Mouse (Mus musculus): ENCODE measurements around the gene Fosb. TPM values are rescaled to one million over a fixed set of nuclear protein-coding genes. Genes with fewer than 3 reads are reported as not detected.

Fosb gene
- polyA plus RNA-seq, 1 experiment from 2014 or later = 0.08 TPM

DNA sequence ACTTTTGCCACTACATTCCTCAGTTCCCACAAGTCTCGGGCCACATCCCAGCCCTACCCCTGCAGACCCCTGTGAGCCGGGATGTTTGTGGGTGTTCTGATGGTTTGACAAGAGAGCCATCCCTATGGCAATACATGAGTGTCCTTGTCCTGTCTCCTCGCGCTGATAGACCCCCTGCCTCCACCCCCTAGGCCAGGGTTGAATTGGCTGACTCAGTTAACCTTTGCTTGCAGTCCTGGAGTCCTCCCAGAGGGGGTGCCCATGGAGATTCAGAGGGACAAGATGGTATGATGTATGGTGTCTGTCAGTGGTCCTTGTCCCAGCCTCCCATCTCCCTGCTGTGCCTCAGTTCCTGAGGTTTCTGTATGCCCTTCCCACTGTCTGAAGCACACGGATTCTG, 4.2 kb upstream of the Fosb start:
- ATAC-seq (ENCODE audit: low FRiP score, low read depth) = no peak
- H3K27me3 ChIP-seq = peaks cover 20% of the 10 kb centered on the region; the same call in 1 of the 2 replicates
- peaks cover 14% of the 10 kb centered on the region for H3K4me1 ChIP-seq (replicated peaks)
- H3K9me3 ChIP-seq = no peaks in the 10 kb centered on the region
- no peak overlapping the region for H3K4me3 ChIP-seq
- no peak overlapping the region for H3K9ac ChIP-seq
- no peaks in the 10 kb centered on the region for H3K36me3 ChIP-seq
- no peak overlapping the region for H3K4me2 ChIP-seq
- no peak overlapping the region for H3K27ac ChIP-seq (replicated peaks)
- 55% methylated on average over 5 of the region's 5 CpGs for WGBS

DNA sequence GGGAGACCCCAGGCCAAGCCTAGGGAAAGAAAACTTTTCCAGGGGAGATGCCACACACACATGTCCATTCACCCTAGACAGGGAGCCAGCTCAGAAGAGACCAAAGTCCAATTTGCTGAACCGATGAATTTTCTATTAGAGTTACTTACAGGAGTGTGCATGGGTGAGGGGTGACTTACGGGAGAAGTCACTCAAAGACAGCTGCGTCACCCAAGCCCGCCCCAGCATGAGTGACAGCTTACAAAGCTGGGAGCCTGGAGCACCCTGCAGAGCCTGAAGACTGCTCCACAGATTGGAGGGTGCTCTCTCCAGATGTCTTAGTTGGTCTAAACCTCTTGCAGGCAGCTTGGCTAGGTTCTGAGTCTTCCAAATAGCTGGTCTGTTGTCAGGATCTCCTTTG, 2.1 kb upstream of the Fosb start:
- no peaks in the 10 kb centered on the region for H3K36me3 ChIP-seq
- H3K4me1 ChIP-seq (replicated peaks) = peaks cover 29% of the 10 kb centered on the region
- no peaks in the 10 kb centered on the region for H3K9me3 ChIP-seq
- no peak overlapping the region for H3K4me3 ChIP-seq
- no peak overlapping the region for H3K9ac ChIP-seq
- H3K4me2 ChIP-seq = no peak overlapping the region
- 36% methylated on average over 4 of the region's 4 CpGs for WGBS
- no peak for ATAC-seq (ENCODE audit: low FRiP score, low read depth)
- no peak overlapping the region for H3K27ac ChIP-seq (replicated peaks)
- peaks cover 24% of the 10 kb centered on the region; the same call in 1 of the 2 replicates for H3K27me3 ChIP-seq

DNA sequence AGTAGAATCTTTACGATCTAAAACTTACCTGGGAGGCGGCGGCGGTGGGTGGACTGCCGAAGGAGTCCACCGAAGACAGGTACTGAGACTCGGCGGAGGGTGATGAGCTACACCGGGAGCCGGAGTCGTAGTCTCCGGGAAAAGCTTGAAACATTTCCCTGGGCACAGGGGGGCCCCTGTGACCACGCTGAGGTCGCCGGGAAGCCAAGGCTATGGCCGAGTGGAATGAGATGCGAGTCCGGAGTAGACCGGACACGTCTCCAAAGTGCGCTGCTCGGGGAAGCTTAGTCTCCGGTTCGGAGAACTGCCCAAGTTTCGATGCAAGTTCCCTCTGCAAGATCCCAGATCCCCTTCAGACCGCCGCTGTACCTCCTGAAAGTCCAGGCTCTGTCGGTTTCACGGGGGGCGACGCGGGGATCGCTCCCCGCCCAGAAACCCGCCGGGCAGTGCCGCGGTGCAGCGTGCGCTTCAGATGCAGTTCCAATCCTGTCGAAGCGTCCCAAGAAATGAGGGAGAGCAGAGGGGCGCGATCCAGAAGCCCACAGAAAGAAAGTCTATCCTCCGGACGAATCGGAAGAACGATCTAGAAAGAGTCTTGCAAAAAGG, 470 bp downstream of the Fosb start:
- H3K4me2 ChIP-seq = peak overlapping the region; percentile 100
- peak overlapping the region; percentile 33; the same call in 1 of the 2 replicates for H3K9ac ChIP-seq
- no peaks in the 10 kb centered on the region for H3K36me3 ChIP-seq
- no peak for ATAC-seq (ENCODE audit: low FRiP score, low read depth)
- H3K9me3 ChIP-seq = no peaks in the 10 kb centered on the region
- WGBS = 2% methylated on average over 48 of the region's 48 CpGs
- peaks cover 48% of the 10 kb centered on the region for H3K27me3 ChIP-seq
- no peak overlapping the region for H3K27ac ChIP-seq (replicated peaks)
- peaks cover 40% of the 10 kb centered on the region for H3K4me1 ChIP-seq (replicated peaks)
- peak overlapping the region; percentile 57 for H3K4me3 ChIP-seq

DNA sequence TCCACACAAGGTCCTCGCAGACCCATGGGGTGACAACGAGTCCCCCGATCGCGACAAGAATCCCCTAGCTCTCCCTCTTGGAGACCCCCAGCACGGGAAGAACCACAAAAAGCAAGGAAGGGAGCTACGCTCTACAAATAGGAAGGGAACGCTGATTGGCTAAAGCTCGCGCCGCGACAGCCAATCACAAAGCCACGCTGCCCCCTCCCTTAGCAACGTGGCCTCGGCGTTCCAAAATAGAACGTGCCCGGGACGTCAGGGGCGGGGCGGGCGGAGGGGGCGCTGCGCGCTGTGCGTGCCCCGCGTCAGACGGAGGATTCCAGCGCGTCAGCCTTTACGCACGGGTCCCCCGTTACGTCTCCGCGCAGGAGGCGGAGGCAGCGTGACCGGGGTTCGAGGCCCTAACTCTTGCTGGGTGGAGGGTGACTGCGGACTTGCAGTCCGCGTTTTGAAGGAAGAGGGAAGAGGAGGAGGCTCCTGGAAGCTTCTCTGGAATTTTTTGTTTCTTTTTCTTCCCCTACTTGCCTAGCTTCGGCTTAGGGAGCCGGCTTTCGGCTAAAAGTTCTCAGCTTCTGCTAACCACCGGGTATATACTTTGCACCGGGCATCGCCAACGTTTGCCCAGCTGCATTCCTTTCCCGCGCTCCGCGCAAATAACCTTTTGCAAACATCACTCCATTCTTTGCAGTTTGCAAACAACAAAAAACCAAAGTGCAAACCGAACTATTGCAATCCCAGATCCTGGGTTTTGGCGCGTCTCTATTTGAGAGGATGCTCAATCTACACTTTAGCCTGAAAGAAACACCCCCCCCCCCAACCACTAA, 1.2 kb downstream of the Fosb start:
- H3K27me3 ChIP-seq = peaks cover 54% of the 10 kb centered on the region
- H3K9me3 ChIP-seq = no peaks in the 10 kb centered on the region
- H3K4me2 ChIP-seq = peak overlapping the region; percentile 100
- H3K27ac ChIP-seq (replicated peaks) = peak overlapping the region; percentile 82
- H3K4me3 ChIP-seq = peak overlapping the region; percentile 57
- peak overlapping the region; percentile 63 for H3K9ac ChIP-seq
- H3K36me3 ChIP-seq = no peaks in the 10 kb centered on the region
- peak; percentile 86 for ATAC-seq (ENCODE audit: low FRiP score, low read depth)
- WGBS = under 1% methylated on average over 57 of the region's 58 CpGs
- H3K4me1 ChIP-seq (replicated peaks) = peaks cover 46% of the 10 kb centered on the region

DNA sequence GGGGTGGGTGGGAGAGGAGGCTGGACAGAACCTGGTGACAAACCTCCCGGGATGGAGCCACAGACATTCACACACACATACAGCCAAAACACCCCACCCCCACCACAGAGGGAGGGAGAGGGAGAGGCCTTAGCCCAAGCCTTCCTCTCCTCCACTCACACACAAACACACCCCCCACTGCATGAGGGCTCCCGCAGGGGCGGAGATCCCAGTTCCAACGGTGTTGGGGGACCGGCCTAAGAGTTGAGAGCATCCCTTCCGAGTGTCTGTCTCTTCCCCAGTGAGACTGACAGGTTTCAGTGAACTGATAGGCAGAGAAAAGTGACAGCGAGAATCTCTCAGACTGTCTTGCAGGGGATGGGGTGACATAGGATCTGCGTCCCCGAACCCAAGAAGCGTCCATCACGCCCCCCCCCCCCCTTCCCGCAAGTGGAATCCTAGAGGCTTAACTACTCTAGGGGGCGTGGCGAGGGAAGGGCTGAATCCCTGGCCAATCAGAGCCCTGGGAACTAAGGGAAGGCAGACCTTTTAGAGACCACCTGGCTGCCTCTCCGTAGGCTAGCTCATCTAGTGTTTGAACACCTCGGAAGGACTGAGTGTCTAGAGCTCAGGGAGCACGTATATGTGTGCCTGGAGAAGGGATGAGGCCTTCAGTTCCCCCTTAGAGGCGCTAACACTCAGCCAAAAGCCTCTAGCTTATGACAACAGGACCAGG, 2.0 kb downstream of the Fosb start:
- H3K27me3 ChIP-seq = peaks cover 56% of the 10 kb centered on the region
- peak; percentile 47; the same call in 1 of the 2 replicates for ATAC-seq (ENCODE audit: low FRiP score, low read depth)
- 3% methylated on average over 18 of the region's 18 CpGs for WGBS
- H3K36me3 ChIP-seq = no peaks in the 10 kb centered on the region
- H3K4me1 ChIP-seq (replicated peaks) = peaks cover 48% of the 10 kb centered on the region
- H3K4me3 ChIP-seq = peak overlapping the region; percentile 57
- no peaks in the 10 kb centered on the region for H3K9me3 ChIP-seq
- peak overlapping the region; percentile 63 for H3K9ac ChIP-seq
- peak overlapping the region; percentile 82 for H3K27ac ChIP-seq (replicated peaks)
- H3K4me2 ChIP-seq = peak overlapping the region; percentile 100

DNA sequence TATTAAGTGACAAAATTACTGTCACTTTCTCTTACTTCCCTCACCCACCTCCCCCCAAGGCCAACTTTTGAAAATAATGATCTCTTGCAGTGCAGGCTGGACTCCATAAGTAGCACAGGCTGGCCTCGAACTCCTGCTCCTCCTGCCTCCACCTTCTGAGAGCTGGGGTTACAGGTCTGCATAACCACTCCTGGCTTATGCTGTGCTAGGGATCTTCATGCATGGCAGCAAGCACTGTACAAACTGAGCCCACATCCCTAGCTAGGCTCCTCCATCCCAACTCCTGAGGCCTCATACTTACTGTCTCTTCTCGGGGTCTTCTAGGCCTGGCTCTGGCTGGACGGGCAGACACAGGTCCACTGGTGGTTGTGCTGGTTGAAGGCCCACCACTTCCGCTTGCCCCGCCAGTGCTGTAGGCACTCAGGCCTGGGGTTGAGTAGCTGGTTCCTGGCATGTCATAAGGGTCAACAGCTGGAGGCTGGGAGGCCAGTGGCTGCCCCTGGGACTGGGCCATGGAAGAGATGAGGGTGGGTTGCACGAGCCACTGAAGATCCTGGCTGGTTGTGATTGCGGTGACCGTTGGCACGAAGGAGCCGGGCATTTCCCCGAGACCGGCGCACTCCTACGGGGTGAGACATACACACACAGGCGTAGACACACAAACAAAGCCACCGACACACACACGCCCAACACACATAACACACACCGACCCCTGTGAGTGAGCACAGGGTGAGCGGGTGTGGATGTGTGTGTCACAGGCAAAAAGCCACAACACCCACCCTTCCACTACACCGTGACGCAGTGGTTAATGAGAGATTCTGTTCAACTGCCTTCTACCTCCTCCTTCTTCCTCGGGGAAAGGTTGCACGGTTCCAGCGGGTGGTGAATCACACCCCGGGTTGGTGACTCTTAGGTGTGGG, 2.8 kb downstream of the Fosb start:
- Histone ChIP-seq H3K36me3 (no peaks in the 10 kb centered on the region), H3K4me3 (0 out of 2 replicates have a peak overlapping the region, but pooled peaks have one; percentile 57), H3K4me2 (peak overlapping the region; percentile 100), H3K9ac (no peak overlapping the region), H3K9me3 (no peaks in the 10 kb centered on the region), H3K27me3 (peaks cover 58% of the 10 kb centered on the region), H3K27ac (replicated peaks) (no peak overlapping the region), H3K4me1 (replicated peaks) (peaks cover 52% of the 10 kb centered on the region)
- WGBS = 74% methylated on average over 25 of the region's 25 CpGs
- no peak for ATAC-seq (ENCODE audit: low FRiP score, low read depth)

DNA sequence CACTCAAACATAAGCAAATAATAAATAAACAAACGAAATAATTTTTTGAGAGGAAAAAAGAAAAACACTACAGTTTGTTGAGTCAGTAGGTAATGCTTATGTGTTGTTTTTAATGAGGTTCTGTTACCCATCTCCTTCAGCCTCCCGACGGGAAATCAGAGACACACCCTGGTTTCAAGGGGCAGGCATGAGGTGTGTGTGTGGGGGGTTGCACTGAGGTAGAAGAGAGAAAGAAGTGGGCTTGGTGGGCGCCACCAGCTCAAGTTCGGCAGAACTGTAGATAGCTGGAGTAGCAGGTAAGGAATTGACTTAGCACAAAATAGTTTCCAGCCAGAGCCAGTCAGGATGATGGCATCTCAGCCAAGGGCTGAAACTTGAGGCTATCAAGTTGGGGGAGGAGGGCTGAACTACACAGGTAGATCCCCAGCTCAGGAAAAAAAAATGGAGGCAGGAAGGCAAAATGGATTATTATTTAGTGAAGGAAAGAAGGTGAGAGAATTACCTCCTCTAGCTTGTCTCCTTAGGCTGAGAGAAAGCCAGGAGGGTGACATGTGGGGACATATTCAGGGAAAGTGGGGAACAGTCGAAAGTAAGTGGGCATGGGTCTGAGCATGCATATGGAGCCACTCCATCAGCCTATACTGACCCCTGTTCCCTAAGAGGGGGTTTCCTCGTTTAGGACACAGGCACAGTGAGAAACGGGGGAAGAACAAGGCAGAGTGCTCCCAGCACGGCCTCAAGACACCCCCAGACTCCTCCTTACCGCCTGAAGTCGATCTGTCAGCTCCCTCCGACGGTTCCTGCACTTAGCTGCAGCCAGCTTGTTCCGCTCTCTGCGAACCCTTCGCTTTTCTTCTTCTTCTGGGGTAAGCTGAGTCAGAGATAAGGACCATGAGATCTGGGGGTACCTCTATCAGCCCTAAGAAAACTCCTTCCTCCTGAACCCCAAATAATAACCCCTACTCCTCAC, 3.8 kb downstream of the Fosb start:
- H3K4me3 ChIP-seq = no peak overlapping the region
- H3K27me3 ChIP-seq = peaks cover 53% of the 10 kb centered on the region
- no peak for ATAC-seq (ENCODE audit: low FRiP score, low read depth)
- no peak overlapping the region for H3K4me2 ChIP-seq
- H3K9ac ChIP-seq = no peak overlapping the region
- no peaks in the 10 kb centered on the region for H3K36me3 ChIP-seq
- WGBS = 50% methylated on average over 16 of the region's 16 CpGs
- no peaks in the 10 kb centered on the region for H3K9me3 ChIP-seq
- H3K27ac ChIP-seq (replicated peaks) = no peak overlapping the region
- H3K4me1 ChIP-seq (replicated peaks) = peaks cover 61% of the 10 kb centered on the region

DNA sequence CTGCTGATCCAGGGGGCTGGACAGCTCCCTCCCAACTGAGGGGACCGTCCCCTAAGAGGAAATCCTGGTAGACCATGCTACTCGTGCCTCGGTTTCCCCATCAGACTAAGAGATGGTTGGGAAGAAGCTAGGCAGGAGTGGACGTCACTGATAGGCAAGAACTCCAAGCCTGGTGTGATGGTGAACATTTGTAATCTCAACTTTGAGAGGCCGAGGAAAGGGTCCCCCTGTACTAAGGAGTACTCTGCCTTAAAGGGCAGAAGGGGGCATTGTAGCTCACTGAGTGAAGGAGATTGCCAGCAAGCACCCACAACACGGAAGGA, 4.5 kb downstream of the Fosb start:
- peak overlapping the region; percentile 31 for H3K4me3 ChIP-seq
- no peaks in the 10 kb centered on the region for H3K36me3 ChIP-seq
- H3K4me2 ChIP-seq = peak overlapping the region; percentile 54
- no peak overlapping the region for H3K27ac ChIP-seq (replicated peaks)
- H3K27me3 ChIP-seq = peaks cover 53% of the 10 kb centered on the region
- 11% methylated on average over 6 of the region's 6 CpGs for WGBS
- no peak for ATAC-seq (ENCODE audit: low FRiP score, low read depth)
- no peak overlapping the region for H3K9ac ChIP-seq
- H3K4me1 ChIP-seq (replicated peaks) = peaks cover 58% of the 10 kb centered on the region
- no peaks in the 10 kb centered on the region for H3K9me3 ChIP-seq

DNA sequence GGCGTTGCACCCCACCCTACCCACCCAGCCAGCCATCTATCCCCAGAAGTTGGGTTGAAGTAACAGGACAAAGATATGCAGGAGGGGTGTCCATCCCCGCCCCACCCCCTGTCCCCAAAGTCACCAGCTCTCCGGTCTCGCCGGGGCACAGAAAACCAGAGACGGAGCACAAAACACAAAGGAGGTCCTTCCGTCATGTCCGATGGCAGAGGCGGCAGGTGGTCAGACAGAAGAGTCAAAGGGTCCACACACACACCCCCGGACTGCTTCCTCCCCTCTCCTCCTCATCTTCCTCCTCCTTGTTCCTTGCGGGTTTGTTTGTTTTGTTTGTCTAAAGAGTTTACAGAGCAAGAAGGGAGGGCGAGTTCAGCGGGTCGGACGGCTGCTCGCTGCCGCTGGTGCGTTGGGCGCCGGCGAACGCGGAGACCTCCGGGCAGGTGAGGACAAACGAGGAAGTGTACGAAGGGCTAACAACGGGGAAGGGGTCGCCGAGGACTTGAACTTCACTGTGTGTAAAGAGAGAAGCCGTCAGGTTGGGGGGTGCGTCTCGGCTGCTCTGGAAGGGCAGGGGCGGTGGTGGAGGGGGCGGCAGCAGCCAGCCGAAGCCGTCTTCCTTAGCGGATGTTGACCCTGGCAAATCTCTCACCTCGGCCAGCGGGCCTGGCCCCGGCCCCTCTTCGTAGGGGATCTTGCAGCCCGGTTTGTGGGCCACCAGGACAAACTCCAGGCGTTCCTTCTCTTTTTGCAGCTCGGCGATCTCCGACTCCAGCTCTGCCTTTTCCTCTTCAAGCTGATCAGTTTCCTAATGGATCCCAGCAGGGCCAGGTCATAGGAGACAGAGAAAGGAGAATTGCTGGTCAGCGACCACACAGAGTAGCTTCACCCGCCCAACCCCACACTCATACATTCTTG, 5.1 kb downstream of the Fosb start:
- ATAC-seq (ENCODE audit: low FRiP score, low read depth) = no peak
- Histone ChIP-seq H3K36me3 (no peaks in the 10 kb centered on the region), H3K27ac (replicated peaks) (no peak overlapping the region), H3K27me3 (peaks cover 53% of the 10 kb centered on the region), H3K4me3 (peak overlapping the region; percentile 31), H3K9ac (peak overlapping the region; percentile 30), H3K4me1 (replicated peaks) (peaks cover 57% of the 10 kb centered on the region), H3K9me3 (no peaks in the 10 kb centered on the region), H3K4me2 (peak overlapping the region; percentile 54)
- WGBS = 1% methylated on average over 47 of the region's 48 CpGs

DNA sequence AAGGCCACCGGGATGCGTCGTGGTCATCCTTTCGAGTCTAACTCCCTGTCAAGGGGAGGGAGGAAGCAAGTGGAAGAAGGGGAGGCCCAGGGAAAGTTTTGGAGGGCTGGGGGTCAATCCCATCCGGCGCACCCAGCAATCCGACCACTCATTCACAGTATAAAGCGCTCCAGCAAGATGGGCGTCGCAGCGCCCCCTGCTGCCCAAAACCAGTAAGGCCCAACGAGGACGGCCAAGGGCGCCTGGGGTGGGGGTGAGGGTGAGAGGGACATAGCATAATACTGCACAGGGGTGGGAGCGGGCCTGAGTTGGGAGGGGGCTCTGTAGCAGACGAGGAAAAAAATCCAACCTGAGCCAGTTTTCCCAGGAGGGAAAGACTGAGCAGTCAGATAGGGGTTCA, 6.1 kb downstream of the Fosb start:
- H3K4me3 ChIP-seq = peak overlapping the region; percentile 31
- H3K9ac ChIP-seq = no peak overlapping the region
- no peak overlapping the region for H3K27ac ChIP-seq (replicated peaks)
- no peak for ATAC-seq (ENCODE audit: low FRiP score, low read depth)
- WGBS = 2% methylated on average over 16 of the region's 16 CpGs
- no peaks in the 10 kb centered on the region for H3K36me3 ChIP-seq
- H3K4me2 ChIP-seq = peak overlapping the region; percentile 54
- peaks cover 47% of the 10 kb centered on the region for H3K4me1 ChIP-seq (replicated peaks)
- H3K27me3 ChIP-seq = peaks cover 53% of the 10 kb centered on the region
- no peaks in the 10 kb centered on the region for H3K9me3 ChIP-seq
